Mouse (Mus musculus) midbrain, embryonic 14.5 days (tissue): ENCODE measurements at regions not wholly inside any gene's neighbourhood (a gene's known extent, or its start where the extent isn't known, plus 50 kb on each side); places are given as distances from the start of the nearest gene placed in this dataset.
A peak's percentile ranks its signal among the peaks of the same experiment; 100 is the strongest.

Source experiments
- ATAC-seq: fragments of 200-750 bp; cut with Nextera tagmentation; 2 replicates; pipeline ENCODE4 v1.8.0; 2017; ENCODE audit warnings: moderate number of reproducible peaks, moderate library complexity; ENCODE audit not compliant: low FRiP score, low TSS enrichment
- DNase-seq: peaks from one replicate; pipeline ENCODE4 v3.0.0-alpha.2; 2015
- H3K27ac ChIP-seq: fragments of 300-500 bp; sonication (generic); replicated peaks from 2 replicates; pipeline ENCODE4 v1.5.1; 2014; ENCODE audit warnings: mild to moderate bottlenecking, low read depth, low read length, moderate library complexity
- H3K27me3 ChIP-seq: fragments of 300-500 bp; sonication (generic); 2 replicates; pipeline ENCODE4 v1.6.1; 2014; ENCODE audit warnings: low read length, control low read depth, mixed read lengths; ENCODE audit not compliant: control insufficient read depth, insufficient read depth
- H3K36me3 ChIP-seq: fragments of 300-500 bp; sonication (generic); 2 replicates; pipeline ENCODE4 v1.6.1; 2014; ENCODE audit warnings: low read length, control low read depth; ENCODE audit not compliant: control insufficient read depth, insufficient read depth
- H3K4me1 ChIP-seq: fragments of 300-500 bp; sonication (generic); 2 replicates; pipeline ENCODE4 v1.6.1; 2014; ENCODE audit warnings: mild to moderate bottlenecking, antibody characterized with exemption, low read length, control low read depth; ENCODE audit not compliant: control insufficient read depth, insufficient read depth
- H3K4me2 ChIP-seq: fragments of 300-500 bp; sonication (generic); 2 replicates; pipeline ENCODE4 v1.6.1; 2014; ENCODE audit warnings: mild to moderate bottlenecking, low read length, moderate library complexity
- H3K4me3 ChIP-seq: fragments of 300-500 bp; sonication (generic); replicated peaks from 2 replicates; pipeline ENCODE4 v1.5.1; 2014; ENCODE audit warnings: low read depth, low read length
- H3K9ac ChIP-seq: fragments of 300-500 bp; sonication (generic); replicated peaks from 2 replicates; pipeline ENCODE4 v1.6.1; 2014; ENCODE audit warnings: mild to moderate bottlenecking, low read length, moderate library complexity
- H3K9me3 ChIP-seq: fragments of 300-500 bp; sonication (generic); 2 replicates; pipeline ENCODE4 v1.6.1; 2016; ENCODE audit warnings: low read length, control low read depth, mixed read lengths; ENCODE audit not compliant: control insufficient read depth
- WGBS: fragments of 180-500 bp; shearing (Covaris S2); extraction: QIAGEN DNeasy Blood & Tissue Kit; methylation state at CpG from one replicate; pipeline ENCODE4 v1.1.7; 2014; 5-methylcytosine and 5-hydroxymethylcytosine counted together

DNA sequence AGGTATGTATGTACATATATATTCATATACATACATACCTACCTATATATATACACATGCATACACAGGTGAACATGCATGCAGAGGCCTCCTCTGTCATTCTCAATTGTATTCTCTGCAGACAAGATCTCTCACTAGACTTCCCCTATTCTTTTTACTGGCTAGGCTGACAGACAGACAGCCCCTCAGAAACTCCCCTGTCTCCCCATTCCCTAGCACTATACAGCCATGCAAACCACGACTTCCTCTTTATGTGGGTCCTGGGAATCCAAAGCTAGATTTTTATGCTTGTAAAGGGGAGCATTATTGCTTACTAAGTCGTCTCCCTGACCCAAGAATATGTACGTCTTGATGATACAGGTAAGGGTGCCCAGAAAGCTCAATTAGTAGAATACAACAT is 86.9 kb downstream of the Fam124b start:
- no peaks in the 10 kb centered on the region for H3K27me3 ChIP-seq
- no peak overlapping the region for H3K27ac ChIP-seq
- no peaks in the 10 kb centered on the region for H3K9me3 ChIP-seq
- WGBS, result 76% methylated on average over 3 of the region's 3 CpGs
- no peak for ATAC-seq
- H3K4me3 ChIP-seq, result no peak overlapping the region
- H3K36me3 ChIP-seq, result no peaks in the 10 kb centered on the region
- no peak overlapping the region for H3K4me2 ChIP-seq
- no peak for DNase-seq
- no peaks in the 10 kb centered on the region for H3K4me1 ChIP-seq
- H3K9ac ChIP-seq, result no peak overlapping the region

DNA sequence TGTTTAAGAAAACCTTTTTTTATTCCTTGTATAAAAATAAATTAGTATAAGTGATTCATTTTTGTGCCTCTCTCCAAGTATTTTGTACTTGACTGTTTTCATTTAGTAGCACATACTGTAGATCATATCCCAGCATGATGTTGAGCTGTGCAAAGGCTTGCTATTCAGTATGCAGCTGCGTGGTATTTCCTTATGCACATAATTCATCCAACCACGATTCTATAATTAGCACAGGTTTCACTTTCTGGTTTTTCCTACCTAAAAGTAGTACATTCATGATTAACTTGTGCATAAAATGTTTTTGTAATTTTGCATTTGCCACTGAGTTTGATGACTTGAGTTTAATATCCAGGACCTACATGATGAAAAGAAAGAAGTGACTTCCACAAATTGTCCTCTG is 94.3 kb downstream of the Fam124b start:
- Histone ChIP-seq H3K27me3 (no peaks in the 10 kb centered on the region), H3K4me1 (no peaks in the 10 kb centered on the region), H3K9ac (no peak overlapping the region), H3K9me3 (no peaks in the 10 kb centered on the region), H3K4me2 (no peak overlapping the region), H3K4me3 (no peak overlapping the region), H3K36me3 (no peaks in the 10 kb centered on the region), H3K27ac (no peak overlapping the region)
- DNase-seq, result no peak
- 97% methylated on average over 2 of the region's 2 CpGs for WGBS
- ATAC-seq, result no peak

DNA sequence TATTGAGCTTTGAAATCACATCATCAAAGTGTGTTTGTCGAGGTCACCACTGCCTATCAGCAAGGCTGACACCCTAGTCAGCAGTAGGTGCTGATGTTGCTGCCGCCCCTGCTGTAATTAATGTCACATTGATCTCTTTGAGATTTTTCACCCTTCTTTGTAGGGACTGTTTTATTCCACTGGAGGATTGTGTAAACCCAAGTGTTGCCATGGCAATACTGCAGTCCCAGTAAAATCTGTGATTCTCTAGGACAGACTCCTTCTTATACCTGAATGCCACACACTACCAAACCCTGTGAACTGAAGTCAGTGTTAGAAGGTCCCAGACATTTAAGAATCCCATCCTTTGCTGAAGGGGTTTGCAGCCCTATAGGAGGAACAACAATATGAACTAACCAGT is 102.4 kb downstream of the Fam124b start:
- Histone ChIP-seq H3K27ac (no peak overlapping the region), H3K9me3 (no peaks in the 10 kb centered on the region), H3K4me3 (no peak overlapping the region), H3K27me3 (no peaks in the 10 kb centered on the region), H3K4me2 (no peak overlapping the region), H3K36me3 (no peaks in the 10 kb centered on the region), H3K9ac (no peak overlapping the region), H3K4me1 (no peaks in the 10 kb centered on the region)
- WGBS, result 48% methylated on average over 2 of the region's 2 CpGs
- peak; percentile 3 for DNase-seq
- no peak for ATAC-seq

DNA sequence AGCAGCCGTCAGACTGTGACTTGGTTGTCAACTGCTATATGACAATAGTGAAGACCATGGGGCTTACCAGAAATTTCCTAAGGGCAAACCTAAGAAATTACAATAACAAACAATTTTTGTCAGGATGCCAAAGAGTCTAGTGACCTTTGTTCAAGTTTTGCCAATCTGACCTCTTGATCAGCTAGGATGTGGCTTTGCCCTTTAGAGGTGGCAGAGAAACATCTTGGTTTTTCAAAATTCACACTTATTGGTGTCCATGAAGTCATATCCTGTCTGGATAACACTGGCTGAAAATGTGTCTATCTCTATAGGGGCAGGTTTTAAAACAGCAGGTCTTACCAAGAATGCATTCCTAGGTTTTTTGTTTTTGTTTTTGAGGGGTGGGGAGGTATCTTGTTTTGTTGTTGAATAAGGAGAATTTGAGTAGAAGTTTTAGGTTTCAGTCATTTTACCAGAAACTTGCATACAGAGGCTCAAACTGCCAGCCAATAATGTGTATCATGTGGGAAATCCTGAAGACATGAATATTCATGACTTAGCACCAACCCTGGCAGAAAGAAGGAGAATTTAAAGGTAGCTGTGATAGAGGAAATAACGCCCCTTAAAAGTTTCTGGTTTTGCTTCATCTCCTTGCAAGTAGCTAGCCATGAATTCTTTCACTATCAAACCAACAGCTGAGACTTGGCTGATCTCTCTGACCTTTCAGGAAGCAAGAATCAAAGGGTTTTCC is 110.4 kb downstream of the Fam124b start:
- H3K27me3 ChIP-seq, result no peaks in the 10 kb centered on the region
- H3K4me2 ChIP-seq, result no peak overlapping the region
- no peak for ATAC-seq
- H3K9ac ChIP-seq, result no peak overlapping the region
- H3K4me1 ChIP-seq, result no peaks in the 10 kb centered on the region
- H3K9me3 ChIP-seq, result no peaks in the 10 kb centered on the region
- H3K27ac ChIP-seq, result no peak overlapping the region
- DNase-seq, result no peak
- WGBS, result 72% methylated on average over 2 of the region's 2 CpGs
- H3K4me3 ChIP-seq, result no peak overlapping the region
- no peaks in the 10 kb centered on the region for H3K36me3 ChIP-seq

DNA sequence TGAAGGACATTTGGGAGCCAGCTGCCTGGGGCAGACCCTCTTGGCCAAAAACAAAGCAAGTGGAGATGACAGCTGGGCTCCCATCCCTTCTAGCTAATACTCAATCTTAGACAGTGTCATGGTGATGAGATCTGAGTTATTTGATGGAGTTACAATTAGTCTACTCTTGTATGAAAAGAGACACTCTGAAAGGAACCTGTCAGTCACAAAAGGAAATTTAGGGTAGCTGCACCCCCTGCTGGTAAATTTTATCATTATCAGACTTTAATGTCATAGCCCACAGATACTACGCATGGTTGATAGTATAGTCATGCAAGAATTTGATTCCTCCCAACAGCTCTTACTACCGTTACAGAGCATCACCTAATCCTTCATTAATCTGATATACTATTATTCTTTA is 112.0 kb downstream of the Fam124b start:
- Histone ChIP-seq H3K27ac (no peak overlapping the region), H3K9me3 (no peaks in the 10 kb centered on the region), H3K27me3 (no peaks in the 10 kb centered on the region), H3K4me2 (no peak overlapping the region), H3K36me3 (no peaks in the 10 kb centered on the region), H3K9ac (no peak overlapping the region), H3K4me1 (no peaks in the 10 kb centered on the region), H3K4me3 (no peak overlapping the region)
- 67% methylated on average over 2 of the region's 2 CpGs for WGBS
- peak; percentile 75 for DNase-seq
- peak; percentile 11; the same call in 1 of the 2 replicates for ATAC-seq

DNA sequence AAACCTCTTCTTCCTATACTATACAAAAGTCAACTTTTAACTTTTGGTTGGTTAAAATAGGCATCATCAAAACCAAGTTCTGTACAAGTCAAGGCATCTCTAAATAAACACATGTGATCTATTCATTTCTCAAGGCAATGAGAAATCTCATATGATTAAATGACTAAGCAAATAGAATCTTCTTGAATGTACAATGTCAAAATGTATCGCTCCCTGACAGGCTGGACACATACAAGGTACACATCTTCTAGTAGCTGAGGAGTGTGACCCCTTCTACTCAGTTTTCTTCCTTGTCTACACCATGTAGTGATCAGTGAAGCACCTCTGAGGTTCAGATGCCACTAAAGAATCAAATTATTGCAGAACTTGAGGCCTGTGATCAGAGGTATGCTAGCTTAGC is 120.0 kb downstream of the Fam124b start:
- ATAC-seq, result no peak
- H3K4me3 ChIP-seq, result no peak overlapping the region
- WGBS, result 95% methylated on average over 1 of the region's 1 CpGs

DNA sequence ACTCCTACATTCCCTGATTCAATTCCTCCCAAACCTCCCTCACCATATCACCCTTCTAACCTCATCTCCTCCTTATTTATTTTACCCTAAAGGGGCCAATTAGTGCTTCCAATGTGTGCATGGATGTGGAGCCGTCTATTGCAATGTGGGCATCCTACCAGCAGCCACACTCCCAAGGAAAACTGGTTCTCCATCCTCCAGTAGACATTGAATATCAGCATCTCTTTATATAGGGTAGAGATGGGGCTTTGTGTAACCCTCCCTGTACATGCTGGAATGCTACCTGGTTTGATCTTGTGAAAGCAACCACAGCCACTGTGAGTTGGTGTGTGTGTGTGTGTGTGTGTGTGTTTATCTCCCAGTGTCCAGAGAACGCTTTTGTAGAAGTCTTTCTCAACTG is 126.5 kb downstream of the Fam124b start:
- ATAC-seq, result no peak
- 82% methylated on average over 2 of the region's 2 CpGs for WGBS
- no peaks in the 10 kb centered on the region for H3K36me3 ChIP-seq

More for the DNA sequence above, 120.0 kb downstream of the Fam124b start:
- no peak for DNase-seq
- no peaks in the 10 kb centered on the region for H3K9me3 ChIP-seq
- no peaks in the 10 kb centered on the region for H3K4me1 ChIP-seq
- no peaks in the 10 kb centered on the region for H3K36me3 ChIP-seq
- no peak overlapping the region for H3K4me2 ChIP-seq
- H3K9ac ChIP-seq, result no peak overlapping the region
- no peak overlapping the region for H3K27ac ChIP-seq
- H3K27me3 ChIP-seq, result no peaks in the 10 kb centered on the region

DNA sequence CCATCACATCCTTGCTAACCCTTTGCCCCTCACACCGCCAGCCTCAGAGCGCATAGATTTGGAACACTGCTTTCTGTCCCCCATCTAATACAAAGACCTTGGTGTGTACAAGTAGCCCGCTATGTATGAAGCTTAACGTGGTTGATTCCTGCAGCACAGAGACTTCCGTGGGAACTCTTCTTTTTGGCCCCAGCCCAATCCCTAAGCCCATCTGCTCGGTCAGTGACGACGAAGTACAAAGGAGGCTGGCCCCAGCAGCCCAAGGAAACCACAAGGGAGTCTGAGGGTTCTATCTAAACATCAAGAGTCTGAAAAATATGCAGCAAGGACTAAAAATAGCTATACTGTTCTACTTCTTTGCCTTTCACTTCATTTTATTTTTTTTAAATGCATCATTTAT is 126.9 kb downstream of the Fam124b start:
- H3K4me1 ChIP-seq, result no peaks in the 10 kb centered on the region
- 70% methylated on average over 8 of the region's 8 CpGs for WGBS
- H3K9ac ChIP-seq, result no peak overlapping the region
- no peak overlapping the region for H3K4me2 ChIP-seq
- DNase-seq (peak; percentile 26), ATAC-seq (no peak)
- H3K9me3 ChIP-seq, result no peaks in the 10 kb centered on the region
- no peak overlapping the region for H3K27ac ChIP-seq
- H3K27me3 ChIP-seq, result no peaks in the 10 kb centered on the region
- no peaks in the 10 kb centered on the region for H3K36me3 ChIP-seq
- no peak overlapping the region for H3K4me3 ChIP-seq

More for the DNA sequence above, 126.5 kb downstream of the Fam124b start:
- Histone ChIP-seq H3K4me1 (no peaks in the 10 kb centered on the region), H3K9me3 (no peaks in the 10 kb centered on the region), H3K9ac (no peak overlapping the region), H3K4me3 (no peak overlapping the region), H3K27me3 (no peaks in the 10 kb centered on the region), H3K4me2 (no peak overlapping the region), H3K27ac (no peak overlapping the region)
- DNase-seq, result no peak

DNA sequence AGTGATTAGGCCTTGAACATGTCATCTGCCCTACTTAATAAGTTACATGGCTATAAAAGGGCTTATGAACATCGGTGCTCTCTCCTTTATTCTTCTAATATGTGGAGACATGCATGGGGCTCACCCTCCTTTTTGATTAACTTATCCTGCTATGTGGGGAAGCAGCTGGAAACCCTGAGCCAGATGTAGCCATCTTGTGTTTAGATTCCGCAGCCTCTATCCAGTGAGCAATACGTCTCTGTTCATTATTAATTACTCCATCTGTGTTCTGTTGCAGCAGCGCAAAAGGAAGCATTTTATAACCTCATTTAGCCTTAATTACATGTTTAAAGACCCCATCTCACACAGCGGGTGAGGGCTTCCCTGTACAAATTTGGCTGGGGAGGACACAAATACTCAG is 129.6 kb downstream of the Fam124b start:
- DNase-seq, result no peak
- no peak overlapping the region for H3K27ac ChIP-seq
- ATAC-seq, result no peak
- no peaks in the 10 kb centered on the region for H3K4me1 ChIP-seq
- no peak overlapping the region for H3K4me3 ChIP-seq
- H3K27me3 ChIP-seq, result no peaks in the 10 kb centered on the region
- H3K36me3 ChIP-seq, result no peaks in the 10 kb centered on the region
- H3K9ac ChIP-seq, result no peak overlapping the region
- H3K9me3 ChIP-seq, result no peaks in the 10 kb centered on the region
- H3K4me2 ChIP-seq, result no peak overlapping the region
- 67% methylated on average over 5 of the region's 5 CpGs for WGBS
